Mouse (Mus musculus) spleen, adult 2 months (tissue): Measurements from ENCODE around the gene Fam206a. TPM values are rescaled to one million over a fixed set of nuclear protein-coding genes. Genes with fewer than 3 reads are reported as not detected.

Source experiments
- DNase-seq, 2 experiments: peaks; one replicate each; pipeline versions ENCODE4 v3.0.0 to v3.0.0-alpha.2; 2012 to 2021; ENCODE audit warnings: low spot score in 2 of 2, low read depth in 1 of 2
- H3K27ac ChIP-seq: fragments of 200-500 bp; 2 replicates; pipeline ENCODE4 v1.5.1; 2012; ENCODE audit warnings: low read length, inconsistent platforms; ENCODE audit not compliant: insufficient read depth
- H3K27me3 ChIP-seq: fragments of 200-500 bp; 2 replicates; pipeline ENCODE4 v1.6.1; 2012; ENCODE audit warnings: mild to moderate bottlenecking, moderate library complexity, low read length, inconsistent platforms; ENCODE audit not compliant: control insufficient read depth, insufficient read depth
- H3K36me3 ChIP-seq: fragments of 200-500 bp; 2 replicates; pipeline ENCODE4 v1.6.1; 2012; ENCODE audit warnings: mild to moderate bottlenecking, low read length, inconsistent platforms; ENCODE audit not compliant: control insufficient read depth, insufficient read depth
- H3K4me1 ChIP-seq: fragments of 200-500 bp; 2 replicates; pipeline ENCODE4 v1.6.1; 2011; ENCODE audit warnings: inconsistent platforms; ENCODE audit not compliant: control insufficient read depth, insufficient read depth, insufficient read length
- H3K4me3 ChIP-seq: fragments of 200-500 bp; 2 replicates; pipeline ENCODE4 v1.5.1; 2011; ENCODE audit warnings: mild to moderate bottlenecking, inconsistent platforms; ENCODE audit not compliant: insufficient read depth, insufficient read length; ENCODE audit errors: extremely low read depth
- CTCF ChIP-seq: fragments of 200-500 bp; IDR thresholded peaks from 2 replicates; pipeline ENCODE4 v1.5.1; 2011; ENCODE audit warnings: mild to moderate bottlenecking, inconsistent platforms; ENCODE audit not compliant: insufficient read depth, insufficient read length, insufficient replicate concordance; ENCODE audit errors: extremely low read depth
- POLR2A ChIP-seq: fragments of 200-500 bp; IDR thresholded peaks from 2 replicates; pipeline ENCODE4 v1.6.1; 2011; ENCODE audit warnings: low read depth, low read length, inconsistent platforms
- WGBS: fragments of 180-500 bp; shearing (Covaris S2); methylation state at CpG from one replicate; pipeline ENCODE4 v1.1.7; 2018; 5-methylcytosine and 5-hydroxymethylcytosine counted together
- polyA plus RNA-seq: library from polyadenylated mRNA; depleted of rRNA; stranded (reverse); fragments of >200 nt; gene quantifications from 2 replicates; pipeline ENCODE4 v1.2.3, GENCODE M21; 2012

Gene Fam206a
- polyA plus RNA-seq, 1 experiment = 3.1 TPM

GRCm38 (mm10) chr4:56771065-56771464, 31.1 kb upstream of the Fam206a start:
- WGBS = 80% methylated on average over 1 of the region's 1 CpGs
- DNase-seq = no peak
- TF ChIP-seq POLR2A (no peak), CTCF (no peak)
- Histone ChIP-seq H3K27ac (no peak overlapping the region), H3K4me1 (no peaks in the 10 kb centered on the region), H3K27me3 (no peaks in the 10 kb centered on the region), H3K4me3 (no peak overlapping the region), H3K36me3 (peaks cover 55% of the 10 kb centered on the region)

- TF ChIP-seq POLR2A = no peak
- TF ChIP-seq CTCF = no peak
- Histone ChIP-seq H3K27ac (no peak overlapping the region), H3K36me3 (peaks cover 51% of the 10 kb centered on the region), H3K4me3 (no peak overlapping the region), H3K27me3 (no peaks in the 10 kb centered on the region), H3K4me1 (no peaks in the 10 kb centered on the region)
- no peak for DNase-seq
- 75% methylated on average over 1 of the region's 1 CpGs for WGBS
These were observed 10.8 kb upstream of the Fam206a start for GRCm38 (mm10) chr4:56791373-56791772.

- no peaks in the 10 kb centered on the region for H3K27me3 ChIP-seq
- H3K4me3 ChIP-seq = peak overlapping the region; percentile 95
- no peak for DNase-seq
- H3K27ac ChIP-seq = peak overlapping the region; percentile 19; the same call in 1 of the 2 replicates
- no peak for TF ChIP-seq CTCF
- TF ChIP-seq POLR2A = no peak
- peaks cover 14% of the 10 kb centered on the region for H3K36me3 ChIP-seq
- WGBS = 2% methylated on average over 25 of the region's 25 CpGs
- no peaks in the 10 kb centered on the region for H3K4me1 ChIP-seq
These were observed 565 bp downstream of the Fam206a start for GRCm38 (mm10) chr4:56802669-56803150.

GRCm38 (mm10) chr4:56809050-56809449, 6.9 kb downstream of the Fam206a start:
- Histone ChIP-seq H3K27ac (no peak overlapping the region), H3K4me3 (no peak overlapping the region), H3K36me3 (peaks cover 9% of the 10 kb centered on the region; the same call in 1 of the 2 replicates), H3K4me1 (no peaks in the 10 kb centered on the region), H3K27me3 (no peaks in the 10 kb centered on the region)
- WGBS = 87% methylated on average over 4 of the region's 4 CpGs
- TF ChIP-seq CTCF (no peak), POLR2A (no peak)
- DNase-seq = no peak

GRCm38 (mm10) chr4:56811642-56812041, 9.5 kb downstream of the Fam206a start:
- no peak for TF ChIP-seq CTCF
- TF ChIP-seq POLR2A = no peak
- Histone ChIP-seq H3K27ac (no peak overlapping the region), H3K27me3 (no peaks in the 10 kb centered on the region), H3K4me1 (no peaks in the 10 kb centered on the region), H3K36me3 (peaks cover 2% of the 10 kb centered on the region; the same call in 1 of the 2 replicates), H3K4me3 (no peak overlapping the region)
- 81% methylated on average over 3 of the region's 3 CpGs for WGBS
- no peak for DNase-seq

GRCm38 (mm10) chr4:56812096-56812495, 10.0 kb downstream of the Fam206a start:
- no peak overlapping the region for H3K4me3 ChIP-seq
- no peaks in the 10 kb centered on the region for H3K27me3 ChIP-seq
- H3K36me3 ChIP-seq = 0 out of 2 replicates have a peak, but pooled peaks cover 2% of the 10 kb centered on the region
- no peak overlapping the region for H3K27ac ChIP-seq
- DNase-seq = no peak
- no peak for TF ChIP-seq CTCF
- no peak for TF ChIP-seq POLR2A
- WGBS = 86% methylated on average over 4 of the region's 4 CpGs
- no peaks in the 10 kb centered on the region for H3K4me1 ChIP-seq

DNA sequence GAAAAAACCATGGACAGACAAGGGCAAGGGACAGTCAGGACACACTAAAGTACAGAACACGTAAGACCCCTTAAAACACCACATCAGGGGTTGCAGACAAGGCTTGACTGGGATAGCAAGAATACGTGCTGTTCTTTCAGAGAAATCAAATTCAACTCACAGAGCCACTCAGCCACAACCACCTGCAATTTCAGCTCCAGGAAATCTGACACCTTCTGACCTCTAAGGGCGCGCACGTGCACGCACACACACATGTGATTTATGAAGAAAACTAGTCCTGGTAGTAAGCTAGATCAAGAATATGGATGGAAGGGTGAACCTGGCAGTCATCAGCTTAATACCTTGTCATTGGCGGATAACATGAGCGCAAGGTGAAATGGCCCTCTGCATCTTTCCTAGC, 13.0 kb downstream of the Fam206a start:
- Histone ChIP-seq H3K36me3 (no peaks in the 10 kb centered on the region), H3K27me3 (no peaks in the 10 kb centered on the region), H3K4me3 (no peak overlapping the region), H3K4me1 (no peaks in the 10 kb centered on the region), H3K27ac (no peak overlapping the region)
- DNase-seq = no peak
- WGBS = 78% methylated on average over 8 of the region's 8 CpGs
- TF ChIP-seq CTCF (no peak), POLR2A (no peak)
